Mouse (Mus musculus): ENCODE measurements around the gene Itpa. TPM values are rescaled to one million over a fixed set of nuclear protein-coding genes. Genes with fewer than 3 reads are reported as not detected.

The Itpa gene
- polyA plus RNA-seq, 1 experiment = 137 TPM

- H3K9me3 ChIP-seq (replicated peaks; ENCODE audit: control insufficient read depth, insufficient read depth, low read length, poor library complexity, severe bottlenecking) = no peaks in the 10 kb centered on the region
- no peak for TF ChIP-seq CTCF (IDR thresholded peaks at IDR 0.05; ENCODE audit: low read depth, low read length)
- no peak for TF ChIP-seq EP300 (IDR thresholded peaks at IDR 0.05; ENCODE audit: insufficient read depth, low read depth, low read length)
- no peak for TF ChIP-seq POLR2A (IDR thresholded peaks at IDR 0.05; ENCODE audit: insufficient read depth, low read length)
- H3K4me3 ChIP-seq (ENCODE audit: low read depth, low read length) = no peak overlapping the region
- H3K4me1 ChIP-seq (ENCODE audit: control insufficient read depth, insufficient read depth, low read length) = no peaks in the 10 kb centered on the region
- no peaks in the 10 kb centered on the region for H3K27me3 ChIP-seq (ENCODE audit: control insufficient read depth, insufficient read depth, low read length, poor library complexity, severe bottlenecking)
- no peak overlapping the region for H3K27ac ChIP-seq (ENCODE audit: insufficient read depth, low read length)
- H3K9ac ChIP-seq (ENCODE audit: low read depth, poor library complexity, severe bottlenecking) = no peak overlapping the region
- no peaks in the 10 kb centered on the region for H3K36me3 ChIP-seq (ENCODE audit: control insufficient read depth, insufficient read depth, low read length, poor library complexity, severe bottlenecking)
These were observed 60.3 kb downstream of the Itpa start for GRCm38 (mm10) chr2:130727752-130728151.

DNA sequence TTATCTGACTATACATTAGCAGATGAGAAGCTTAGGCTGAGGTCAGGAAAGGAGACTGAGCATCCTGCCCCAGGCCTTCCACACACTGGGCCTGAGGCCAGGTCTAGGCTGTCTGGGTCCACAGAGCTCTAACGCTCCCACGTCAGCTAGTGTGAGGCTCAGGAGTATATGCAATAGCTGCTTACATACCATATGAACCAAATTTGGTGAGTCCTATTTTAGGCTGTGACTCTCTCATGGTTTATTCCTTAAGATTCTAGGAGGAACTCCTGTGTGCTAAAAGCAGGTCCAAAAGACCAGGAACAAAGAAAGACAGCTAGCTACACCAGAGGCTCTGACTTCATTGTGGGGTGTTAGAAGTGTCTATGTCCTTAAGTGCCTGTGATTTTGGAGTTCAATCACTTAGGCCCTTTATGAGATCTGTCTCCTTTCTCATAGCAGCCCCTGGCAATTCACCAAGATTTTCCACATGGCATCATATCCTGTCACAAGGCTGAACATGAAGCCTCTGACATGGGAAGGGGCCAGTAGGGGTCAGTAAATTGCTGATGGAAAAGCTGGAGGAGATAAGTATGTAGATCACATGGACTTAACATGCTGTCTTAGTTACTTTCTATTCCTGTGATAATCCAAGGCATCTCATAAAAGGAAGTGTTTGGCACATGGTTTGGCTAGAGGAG lies 61.6 kb downstream of the Itpa start:
- TF ChIP-seq POLR2A (IDR thresholded peaks at IDR 0.05; ENCODE audit: insufficient read depth, low read length) = no peak
- no peak for TF ChIP-seq CTCF (IDR thresholded peaks at IDR 0.05; ENCODE audit: low read depth, low read length)
- no peak for TF ChIP-seq EP300 (IDR thresholded peaks at IDR 0.05; ENCODE audit: insufficient read depth, low read depth, low read length)
- no peaks in the 10 kb centered on the region for H3K36me3 ChIP-seq (ENCODE audit: control insufficient read depth, insufficient read depth, low read length, poor library complexity, severe bottlenecking)

GRCm38 (mm10) chr2:130730746-130731145 lies 63.3 kb downstream of the Itpa start:
- no peaks in the 10 kb centered on the region for H3K36me3 ChIP-seq (ENCODE audit: control insufficient read depth, insufficient read depth, low read length, poor library complexity, severe bottlenecking)
- no peak overlapping the region for H3K9ac ChIP-seq (ENCODE audit: low read depth, poor library complexity, severe bottlenecking)

More for the DNA sequence above, 61.6 kb downstream of the Itpa start:
- Histone ChIP-seq H3K27me3 (ENCODE audit: control insufficient read depth, insufficient read depth, low read length, poor library complexity, severe bottlenecking) (no peaks in the 10 kb centered on the region), H3K9ac (ENCODE audit: low read depth, poor library complexity, severe bottlenecking) (no peak overlapping the region), H3K9me3 (replicated peaks; ENCODE audit: control insufficient read depth, insufficient read depth, low read length, poor library complexity, severe bottlenecking) (no peaks in the 10 kb centered on the region), H3K4me1 (ENCODE audit: control insufficient read depth, insufficient read depth, low read length) (no peaks in the 10 kb centered on the region), H3K4me3 (ENCODE audit: low read depth, low read length) (no peak overlapping the region), H3K27ac (ENCODE audit: insufficient read depth, low read length) (no peak overlapping the region)

More at GRCm38 (mm10) chr2:130730746-130731145, 63.3 kb downstream of the Itpa start:
- Histone ChIP-seq H3K9me3 (replicated peaks; ENCODE audit: control insufficient read depth, insufficient read depth, low read length, poor library complexity, severe bottlenecking) (no peaks in the 10 kb centered on the region), H3K27me3 (ENCODE audit: control insufficient read depth, insufficient read depth, low read length, poor library complexity, severe bottlenecking) (no peaks in the 10 kb centered on the region), H3K27ac (ENCODE audit: insufficient read depth, low read length) (no peak overlapping the region), H3K4me3 (ENCODE audit: low read depth, low read length) (no peak overlapping the region), H3K4me1 (ENCODE audit: control insufficient read depth, insufficient read depth, low read length) (no peaks in the 10 kb centered on the region)
- no peak for TF ChIP-seq CTCF (IDR thresholded peaks at IDR 0.05; ENCODE audit: low read depth, low read length)
- TF ChIP-seq EP300 (IDR thresholded peaks at IDR 0.05; ENCODE audit: insufficient read depth, low read depth, low read length) = no peak
- TF ChIP-seq POLR2A (IDR thresholded peaks at IDR 0.05; ENCODE audit: insufficient read depth, low read length) = no peak

Other genes with a start within 250 kb of the Itpa start
- gene Vps16, start 243.3 kb upstream of the Itpa start, polyA plus RNA-seq (2011; ENCODE audit: insufficient read depth, insufficient read length, low read depth, missing spikeins) = 119 and 121 TPM in 2 replicates
- 16.3 and 18.4 TPM in 2 replicates for gene Pced1a, start 242.9 kb upstream of the Itpa start, polyA plus RNA-seq (2011; ENCODE audit: insufficient read depth, insufficient read length, low read depth, missing spikeins)
- 72.8 and 77.6 TPM in 2 replicates for gene Ptpra, start 217.3 kb upstream of the Itpa start, polyA plus RNA-seq (2011; ENCODE audit: insufficient read depth, insufficient read length, low read depth, missing spikeins)
- 13.3 and 17.0 TPM in 2 replicates for gene Mrps26, start 103.9 kb upstream of the Itpa start, polyA plus RNA-seq (2011; ENCODE audit: insufficient read depth, insufficient read length, low read depth, missing spikeins)
- not detected in 2 replicates for gene Oxt, start 91.4 kb upstream of the Itpa start, polyA plus RNA-seq (2011; ENCODE audit: insufficient read depth, insufficient read length, low read depth, missing spikeins)
- gene Avp, start 85.1 kb upstream of the Itpa start, polyA plus RNA-seq (2011; ENCODE audit: insufficient read depth, insufficient read length, low read depth, missing spikeins) = not detected in 2 replicates
- 21.5 and 22.5 TPM in 2 replicates for gene Fastkd5, start 37.6 kb upstream of the Itpa start, polyA plus RNA-seq (2011; ENCODE audit: insufficient read depth, insufficient read length, low read depth, missing spikeins)
- gene Ubox5, start 37.6 kb upstream of the Itpa start, polyA plus RNA-seq (2011; ENCODE audit: insufficient read depth, insufficient read length, low read depth, missing spikeins) = 10.4 and 11.6 TPM in 2 replicates
- 2.4 and 2.8 TPM in 2 replicates for gene Lzts3, start 24.8 kb upstream of the Itpa start, polyA plus RNA-seq (2011; ENCODE audit: insufficient read depth, insufficient read length, low read depth, missing spikeins)
- gene Ddrgk1, start 3.0 kb upstream of the Itpa start, polyA plus RNA-seq (2011; ENCODE audit: insufficient read depth, insufficient read length, low read depth, missing spikeins) = 38.9 and 39.3 TPM in 2 replicates
- gene Slc4a11, start 29.9 kb downstream of the Itpa start, polyA plus RNA-seq (2011; ENCODE audit: insufficient read depth, insufficient read length, low read depth, missing spikeins) = 27.1 and 29.9 TPM in 2 replicates
- gene 4930402H24Rik, start 238.8 kb downstream of the Itpa start, polyA plus RNA-seq (2011; ENCODE audit: insufficient read depth, insufficient read length, low read depth, missing spikeins) = 18.0 and 26.2 TPM in 2 replicates
- gene Atrn, start 238.9 kb downstream of the Itpa start, polyA plus RNA-seq (2011; ENCODE audit: insufficient read depth, insufficient read length, low read depth, missing spikeins) = 9.8 and 11.1 TPM in 2 replicates